Mouse (Mus musculus) R1 (cell line): Measurements from ENCODE around the gene Doc2b.

ENCODE experiments used
- DNase-seq: peaks from one replicate; pipeline ENCODE4 v3.0.0-alpha.2; 2018; ENCODE audit warnings: low read depth, low spot score

Gene Doc2b

GRCm38 (mm10) chr11:75796029-75796445 is at the start of gene Doc2b:
Gene Doc2b (minus strand): TSS chr11:75796049.
- DNase-seq = peak; percentile 37

DNA sequence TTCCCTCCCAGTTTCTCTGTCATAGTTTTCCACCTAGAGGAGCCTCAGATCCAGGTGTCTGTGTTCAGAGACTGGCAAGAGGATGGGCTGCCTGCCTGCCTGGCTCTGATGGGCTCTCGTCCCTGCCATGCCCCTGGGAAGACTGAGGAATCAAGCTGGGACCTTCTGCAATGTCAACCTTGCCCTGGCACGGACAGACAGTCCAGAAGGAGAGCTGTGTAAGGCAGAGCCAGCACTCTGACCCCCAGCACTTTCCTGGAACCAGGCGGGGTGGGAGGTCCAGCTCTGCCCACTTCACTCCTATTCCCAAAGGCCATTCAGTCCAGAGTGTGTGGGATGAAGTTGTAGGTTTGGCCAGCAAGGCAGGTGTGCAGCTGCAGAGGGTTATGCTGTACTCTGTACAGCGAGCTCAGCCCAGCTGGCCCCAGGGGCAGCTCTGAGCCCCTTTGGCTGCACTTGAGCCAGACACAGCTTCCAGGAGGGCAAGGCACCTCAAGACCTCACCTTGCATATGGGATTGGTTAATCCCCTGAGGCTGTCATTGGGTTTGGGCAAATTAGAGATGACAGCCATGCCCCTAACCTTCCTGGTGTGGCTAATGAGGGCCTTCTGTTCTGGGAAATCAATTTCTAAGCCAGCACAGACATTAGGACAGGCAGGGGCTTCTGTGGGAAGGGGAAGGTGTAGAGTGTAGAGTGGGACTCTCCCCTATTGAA is 47.2 kb upstream of the Doc2b start:
- no peak for DNase-seq

- DNase-seq = no peak
Measured at GRCm38 (mm10) chr11:75841503-75841902, 45.7 kb upstream of the Doc2b start.

GRCm38 (mm10) chr11:75839536-75840430 is 43.9 kb upstream of the Doc2b start:
- peak; percentile 21 for DNase-seq

DNA sequence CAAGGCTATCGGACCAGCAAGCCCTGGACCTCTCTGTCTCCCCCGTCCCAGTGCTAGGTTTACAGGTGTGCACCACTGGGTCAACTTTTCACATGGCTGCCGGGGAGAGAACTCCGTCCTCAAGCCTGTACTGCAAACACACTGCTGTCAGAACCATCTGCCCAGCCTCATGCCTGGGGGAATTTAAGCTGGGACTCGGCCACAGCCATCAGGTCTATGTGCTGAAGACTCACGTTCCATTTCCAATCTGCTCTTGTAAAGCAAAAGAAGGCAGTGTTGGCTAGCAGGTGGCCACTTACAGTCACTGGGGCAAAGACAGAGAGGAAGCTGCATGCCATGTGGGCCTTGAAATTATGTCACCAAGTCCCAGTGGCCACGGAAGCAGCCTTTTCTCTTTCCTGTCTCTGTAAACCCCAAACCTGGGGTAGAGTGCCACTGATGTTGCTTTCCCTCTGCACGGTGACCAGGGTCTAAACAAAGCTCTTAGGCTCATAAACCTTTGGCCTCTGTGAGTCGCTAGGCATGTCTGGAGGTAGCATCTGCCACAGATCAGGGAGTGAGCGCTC is 43.1 kb upstream of the Doc2b start:
- no peak for DNase-seq

DNA sequence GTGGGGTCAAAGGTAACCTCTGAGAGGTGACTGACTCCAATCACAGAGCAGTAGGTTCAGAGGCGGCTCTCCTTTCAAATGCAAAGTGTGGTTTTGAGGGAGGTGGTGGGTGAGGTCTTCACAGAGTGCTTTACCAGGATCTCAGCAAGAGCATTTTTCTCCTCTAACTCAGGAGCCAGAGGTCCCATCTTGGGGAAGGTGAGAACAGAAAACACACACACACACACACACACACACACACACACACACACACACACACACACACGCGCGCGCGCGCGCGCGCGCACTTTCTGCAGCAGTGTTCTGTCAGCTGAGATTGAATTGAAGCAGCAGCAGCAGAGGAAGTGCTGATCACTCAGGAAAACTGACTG is 40.4 kb upstream of the Doc2b start:
- peak; percentile 73 for DNase-seq

DNA sequence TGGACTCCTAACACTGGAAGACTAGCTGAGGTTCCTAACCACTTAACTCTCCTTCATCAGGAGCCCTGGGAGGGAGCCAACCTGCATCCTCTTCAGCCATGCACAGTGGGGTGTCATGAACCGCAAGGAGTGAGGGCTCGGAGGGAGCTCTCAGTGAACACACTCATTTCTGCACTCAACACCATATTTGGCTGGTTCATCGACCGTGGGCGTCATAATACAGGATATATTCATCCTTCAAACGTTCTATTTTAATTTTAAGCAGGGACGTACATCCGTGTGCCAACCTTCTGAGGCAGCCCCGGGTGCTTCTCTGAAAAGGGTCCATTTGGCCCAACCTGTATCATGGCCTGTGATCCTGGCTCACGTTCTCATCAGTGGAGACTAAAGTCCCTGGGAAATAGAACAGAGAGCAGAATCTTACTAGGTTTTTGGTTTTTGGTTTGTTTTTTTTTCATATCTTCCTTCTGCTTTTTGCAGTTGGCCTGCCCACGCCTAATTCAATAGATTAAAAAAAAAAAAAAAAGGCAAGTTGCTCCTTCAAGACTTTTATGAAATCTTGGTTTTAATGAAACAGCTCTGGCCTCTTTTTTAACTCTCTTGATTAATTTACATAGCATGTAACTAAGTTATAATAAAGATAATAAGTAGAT is 39.9 kb upstream of the Doc2b start:
- DNase-seq = no peak

- DNase-seq = no peak
Measured at GRCm38 (mm10) chr11:75833081-75833480, 37.2 kb upstream of the Doc2b start.

- DNase-seq = no peak
Measured at GRCm38 (mm10) chr11:75830386-75830785, 34.5 kb upstream of the Doc2b start.

GRCm38 (mm10) chr11:75827414-75827813 is 31.6 kb upstream of the Doc2b start:
- DNase-seq = no peak

DNA sequence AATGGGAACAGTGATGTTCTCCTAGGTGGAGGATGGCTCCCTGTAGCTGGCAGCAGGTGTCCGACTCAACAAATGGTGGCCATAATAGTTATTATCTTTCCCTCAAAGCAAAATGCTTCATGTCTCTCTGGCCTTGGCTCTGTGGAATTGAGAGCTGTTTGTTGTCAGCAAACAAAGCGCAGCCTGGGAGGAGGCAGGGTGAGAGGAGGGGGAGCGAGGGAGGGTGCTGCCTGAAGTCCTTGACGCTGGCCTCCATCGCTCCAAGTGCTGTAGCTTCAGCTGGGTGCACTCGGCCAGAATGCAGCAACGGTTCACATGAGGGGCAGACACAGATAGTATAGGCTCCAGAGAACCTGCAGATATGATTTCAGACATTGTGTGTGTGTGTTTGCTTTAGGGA is 27.7 kb upstream of the Doc2b start:
- no peak for DNase-seq

GRCm38 (mm10) chr11:75813085-75813484 is 17.2 kb upstream of the Doc2b start:
- DNase-seq = no peak

GRCm38 (mm10) chr11:75811900-75812299 is 16.1 kb upstream of the Doc2b start:
- no peak for DNase-seq

- DNase-seq = no peak
Measured at GRCm38 (mm10) chr11:75810526-75810925, 14.7 kb upstream of the Doc2b start.

GRCm38 (mm10) chr11:75807486-75807885 is 11.6 kb upstream of the Doc2b start:
- no peak for DNase-seq

DNA sequence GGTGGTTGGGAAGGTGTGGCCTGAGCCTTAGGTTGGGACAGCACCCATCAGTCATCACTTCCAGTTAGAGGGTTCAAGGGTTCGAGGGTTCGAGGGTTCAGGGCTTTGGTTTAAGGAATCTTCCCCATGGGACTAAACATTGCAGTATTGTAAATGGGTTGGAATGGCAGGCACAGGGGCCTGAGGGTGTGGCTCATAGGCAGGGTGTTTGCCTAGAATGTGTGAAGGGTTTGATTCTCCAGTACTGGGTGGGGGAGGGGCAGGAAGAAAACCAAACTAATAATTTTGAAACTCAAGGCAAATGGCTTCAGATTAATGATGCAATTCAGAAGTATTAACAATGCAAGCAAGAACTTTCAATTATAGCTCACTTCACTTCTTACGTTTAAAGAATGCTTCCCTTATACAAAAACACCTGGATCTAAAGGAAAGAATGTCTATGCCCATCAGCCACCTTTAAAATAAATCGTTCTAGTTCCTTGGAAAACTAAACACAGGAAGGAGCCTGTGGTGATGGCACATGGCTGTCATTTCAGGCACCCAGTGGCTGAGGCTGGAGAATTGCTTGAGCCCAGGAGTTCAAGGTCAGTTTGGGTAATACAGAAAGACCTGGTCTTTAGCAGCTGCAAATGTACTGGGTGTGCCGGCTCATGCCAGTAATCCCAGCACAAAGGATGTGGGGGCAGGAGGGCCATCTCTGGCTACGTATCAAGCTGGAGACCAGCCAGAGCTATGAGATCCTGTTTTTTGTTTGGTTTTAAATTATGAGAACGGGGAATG is 6.1 kb upstream of the Doc2b start:
- peak; percentile 80 for DNase-seq

DNA sequence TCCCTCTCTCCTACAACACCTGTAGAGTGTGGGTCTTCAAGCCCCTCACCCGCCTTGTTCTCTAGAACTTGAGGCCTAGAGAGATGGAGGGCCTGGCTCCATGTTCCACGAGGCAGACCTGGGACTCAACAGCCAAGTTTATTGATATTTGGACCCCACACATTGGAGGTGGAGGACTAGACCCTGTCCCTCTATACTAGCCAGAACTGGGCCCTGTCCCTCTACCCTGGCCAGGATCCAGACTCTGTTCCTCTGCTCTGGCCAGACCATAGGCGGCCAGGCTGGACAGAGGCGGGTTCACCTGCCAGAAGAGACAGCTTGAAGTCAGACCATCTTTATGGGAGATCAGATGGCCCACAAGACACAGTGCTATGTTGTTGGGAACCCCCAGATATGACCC is 5.5 kb upstream of the Doc2b start:
- no peak for DNase-seq

DNA sequence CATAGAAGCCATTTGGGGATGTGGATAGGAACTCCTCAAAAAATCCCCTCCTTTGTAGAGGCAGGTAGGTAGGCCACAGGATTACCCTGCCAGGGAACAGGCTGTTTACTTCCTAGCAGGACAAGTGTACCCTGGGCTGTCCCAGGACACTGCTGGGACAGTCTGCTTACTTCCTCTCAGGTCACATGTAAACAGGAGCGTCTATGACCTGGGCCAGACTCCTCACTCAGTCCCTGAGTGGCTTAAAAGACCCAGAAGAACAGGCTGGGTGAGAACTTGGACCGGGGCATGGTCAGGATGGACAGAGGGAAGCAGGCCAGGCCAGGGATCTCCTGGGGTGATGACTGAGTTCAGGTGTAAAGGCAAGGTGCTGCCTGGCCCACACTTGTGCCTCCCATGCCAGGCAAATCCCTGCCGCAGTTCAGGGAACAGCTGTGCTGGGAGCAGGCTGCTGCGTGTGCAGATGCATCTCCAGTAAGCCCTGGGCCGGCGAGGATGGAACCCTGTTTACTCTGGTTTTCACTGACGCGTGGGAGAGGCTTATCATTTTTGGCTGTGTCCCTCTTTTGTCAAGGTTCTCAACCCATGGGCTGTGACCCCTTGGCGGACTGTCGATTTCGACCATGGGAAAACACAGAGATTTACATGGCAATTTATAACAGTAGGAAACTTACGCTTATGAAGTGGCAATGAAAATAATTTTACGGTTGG is 842 bp upstream of the Doc2b start:
- no peak for DNase-seq

GRCm38 (mm10) chr11:75795321-75795636 is 570 bp downstream of the Doc2b start:
- peak; percentile 19 for DNase-seq

GRCm38 (mm10) chr11:75794602-75795320 is 1.1 kb downstream of the Doc2b start:
- peak; percentile 27 for DNase-seq
